Mouse (Mus musculus) thymus, postnatal 4 days (tissue): ENCODE results near the gene Mllt10.

Experiments used
- DNase-seq: peaks from one replicate; pipeline ENCODE4 v3.0.0; 2021

Gene Mllt10

DNA sequence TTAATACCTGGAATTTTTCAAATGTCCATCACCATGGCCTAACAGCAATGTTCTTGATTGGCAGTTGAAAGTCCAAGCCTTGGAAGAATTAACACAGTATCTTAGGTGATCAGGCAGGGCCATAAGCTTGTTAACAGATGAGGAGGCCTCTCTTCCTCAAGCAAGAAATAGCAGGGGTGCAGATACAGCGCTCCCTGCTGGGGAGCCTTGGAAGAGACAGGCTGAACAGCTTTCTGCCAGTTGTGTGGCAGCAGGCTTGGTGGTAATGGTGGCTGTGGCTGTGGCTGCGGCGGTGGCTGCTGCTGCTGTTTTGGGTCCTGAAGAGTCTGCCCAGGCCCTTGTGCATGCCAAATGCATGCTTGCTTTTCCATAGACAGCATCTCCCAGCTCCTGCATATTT lies 150.1 kb downstream of the Mllt10 start:
- peak; percentile 83 for DNase-seq

DNA sequence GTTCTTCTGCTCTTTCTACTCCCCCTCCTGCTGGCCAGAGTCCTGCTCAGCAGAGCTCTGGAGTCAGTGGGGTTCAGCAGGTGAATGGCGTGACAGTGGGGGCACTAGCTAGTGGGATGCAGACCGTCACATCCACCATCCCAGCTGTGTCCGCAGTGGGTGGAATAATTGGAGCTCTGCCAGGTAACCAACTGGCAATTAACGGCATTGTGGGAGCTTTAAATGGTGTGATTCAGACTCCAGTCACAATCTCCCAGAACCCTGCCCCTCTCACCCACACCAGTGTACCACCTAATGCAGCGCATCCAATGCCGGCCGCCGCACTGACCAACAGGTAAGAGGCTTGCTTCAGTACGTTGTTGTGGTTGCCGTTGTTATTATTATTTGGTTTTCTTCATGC lies 151.8 kb downstream of the Mllt10 start:
- no peak for DNase-seq

- no peak for DNase-seq
Observed at GRCm38 (mm10) chr2:18208578-18208977, 153.5 kb downstream of the Mllt10 start.

DNA sequence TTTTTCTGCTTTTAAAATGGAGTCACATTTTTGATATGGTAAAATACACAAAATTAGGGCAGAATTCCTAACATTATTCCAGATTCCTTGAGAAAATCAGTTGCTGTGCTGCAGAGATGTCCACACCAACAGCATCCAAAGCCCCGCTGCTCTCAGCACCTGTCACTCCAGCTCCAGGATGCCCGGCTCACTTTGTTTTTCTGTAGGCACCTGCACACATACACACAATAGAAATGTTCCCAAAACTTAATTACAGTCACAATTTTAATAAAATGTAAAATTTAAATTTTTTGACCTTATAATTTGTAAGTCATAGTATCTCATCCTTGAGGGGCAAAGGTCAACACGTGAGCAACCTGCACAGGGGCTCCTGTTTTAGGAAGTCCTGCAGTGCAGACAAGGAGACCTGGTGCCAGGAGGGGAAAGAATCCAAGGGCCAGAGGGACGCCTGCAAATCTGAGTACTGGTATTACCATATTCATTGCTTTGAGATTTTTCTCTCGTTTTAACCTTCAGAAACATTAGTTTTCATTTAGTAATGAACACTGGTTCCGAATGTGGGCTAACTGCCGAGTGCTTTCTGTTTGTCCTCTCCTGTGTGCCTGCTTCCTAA lies 154.3 kb downstream of the Mllt10 start:
- no peak for DNase-seq

DNA sequence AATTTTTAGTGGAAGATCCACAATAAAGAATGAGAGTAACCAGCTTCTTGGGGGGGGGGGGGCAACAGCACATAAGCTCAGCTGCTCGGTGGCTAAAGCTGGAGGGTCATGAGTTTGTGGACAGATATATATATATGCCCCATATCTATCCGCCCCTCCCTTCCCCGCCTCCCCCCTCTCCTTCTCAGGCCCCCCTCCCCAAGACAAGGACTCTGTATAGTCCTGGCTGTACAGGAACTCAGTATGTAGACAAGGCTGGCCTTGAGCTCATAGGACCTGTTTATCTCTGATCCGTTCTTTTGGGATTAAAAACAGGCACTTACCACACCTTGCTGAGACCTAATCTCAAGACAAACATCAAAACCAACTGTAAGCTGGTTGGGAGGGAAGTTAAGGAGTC lies 154.9 kb downstream of the Mllt10 start:
- no peak for DNase-seq

- DNase-seq, result no peak
Observed at GRCm38 (mm10) chr2:18214031-18214430, 159.0 kb downstream of the Mllt10 start.

GRCm38 (mm10) chr2:18217867-18218266 lies 162.8 kb downstream of the Mllt10 start:
- DNase-seq, result no peak

DNA sequence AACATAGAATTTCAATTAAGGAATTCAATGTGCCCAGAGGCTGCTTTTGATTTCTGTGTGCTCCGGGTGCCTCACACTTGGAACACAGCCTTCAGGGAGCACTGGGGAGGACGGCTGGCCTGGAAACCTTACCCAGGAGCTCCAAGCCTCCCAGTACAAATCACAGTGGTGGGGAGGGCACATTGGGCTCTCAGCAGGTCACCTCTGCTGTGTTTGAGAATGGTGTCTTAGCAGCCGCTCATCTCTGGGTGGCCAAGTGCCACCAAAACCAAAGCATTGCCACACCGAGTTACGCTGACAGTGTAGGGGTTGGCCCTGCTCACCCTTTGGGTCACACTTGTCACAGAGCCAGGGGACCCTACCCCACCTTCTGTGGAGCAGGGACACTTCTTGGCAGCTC lies 163.5 kb downstream of the Mllt10 start:
- DNase-seq, result no peak

DNA sequence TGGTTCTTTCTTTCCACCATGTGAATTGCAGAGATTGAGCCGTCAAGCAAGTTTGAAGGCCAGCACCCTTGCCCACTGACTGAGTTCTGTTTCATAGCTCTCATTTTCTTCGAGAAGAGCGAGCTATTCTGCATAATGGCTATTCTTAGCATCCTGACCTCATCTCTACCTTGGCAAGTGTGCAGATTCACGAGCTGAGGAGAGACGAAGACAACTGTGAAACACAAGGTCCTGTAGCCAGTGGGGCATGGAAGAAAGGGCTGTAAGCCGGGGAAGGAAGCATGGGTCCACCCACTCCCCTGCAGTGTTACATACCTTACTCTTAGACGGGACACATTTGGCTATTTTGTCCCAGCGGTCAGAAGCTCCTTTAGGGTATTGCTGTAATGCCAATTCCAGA lies 164.1 kb downstream of the Mllt10 start:
- no peak for DNase-seq

DNA sequence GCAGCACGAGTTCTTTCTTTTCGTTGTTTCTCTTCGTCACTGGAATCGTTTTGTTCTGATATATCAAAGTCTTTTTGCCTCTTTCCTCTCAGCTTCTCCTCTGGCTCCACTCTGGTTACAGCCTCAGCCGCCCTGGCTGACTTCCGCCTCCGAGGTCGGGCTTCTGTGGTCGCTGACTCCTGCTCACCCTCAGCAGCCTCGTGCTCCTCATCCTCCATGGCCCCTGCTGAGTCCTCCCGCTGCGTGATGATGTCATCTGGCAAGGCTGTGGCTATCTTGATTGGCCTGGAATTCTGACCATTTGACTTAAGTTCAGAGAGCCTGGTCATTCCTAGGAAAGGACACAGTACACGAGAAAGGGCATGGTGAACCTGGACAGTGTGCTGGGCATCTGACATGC lies 164.5 kb downstream of the Mllt10 start:
- no peak for DNase-seq

- no peak for DNase-seq
Observed at GRCm38 (mm10) chr2:18228486-18229062, 173.5 kb downstream of the Mllt10 start.

DNA sequence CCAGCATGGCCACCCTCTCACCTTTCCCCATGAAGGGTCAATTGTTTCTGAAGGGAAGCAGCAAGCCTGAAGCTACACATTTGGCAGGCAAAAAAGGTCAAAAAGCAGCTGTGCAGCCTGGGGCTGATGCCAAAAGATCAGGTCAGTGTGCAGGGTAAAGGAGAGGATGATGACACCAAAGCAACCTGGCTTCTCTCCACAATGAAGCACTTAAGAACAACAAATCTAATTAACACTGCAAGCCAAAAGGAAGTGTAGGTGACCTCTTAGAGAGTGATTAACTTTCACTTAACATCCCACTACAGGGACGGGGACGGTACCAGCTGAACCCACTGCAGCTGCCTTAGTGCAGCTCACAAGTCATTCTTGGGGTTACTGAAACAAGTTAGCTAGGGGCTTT lies 174.2 kb downstream of the Mllt10 start:
- DNase-seq, result no peak

GRCm38 (mm10) chr2:18231143-18231542 lies 176.1 kb downstream of the Mllt10 start:
- DNase-seq, result no peak

- no peak for DNase-seq
Observed at GRCm38 (mm10) chr2:18232883-18233567, 178.0 kb downstream of the Mllt10 start.

DNA sequence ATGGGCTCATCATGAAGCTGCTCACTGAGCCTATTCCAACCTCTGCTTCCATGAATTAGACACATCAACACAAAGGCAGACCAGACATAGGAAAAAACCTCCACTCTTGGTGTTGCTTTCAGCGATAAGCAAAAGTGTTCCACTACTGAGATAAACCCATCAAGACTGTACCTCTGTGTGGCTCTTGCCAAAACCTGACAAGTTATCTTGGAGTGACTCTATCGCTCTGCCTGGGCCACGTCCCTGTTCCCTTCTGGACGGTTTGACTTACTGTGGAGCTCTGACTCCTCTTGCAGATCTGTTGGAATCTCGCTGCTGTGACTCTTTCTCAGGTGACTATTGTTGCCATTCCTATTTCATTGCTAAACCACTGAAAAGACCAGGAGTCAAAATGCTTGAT lies 180.5 kb downstream of the Mllt10 start:
- no peak for DNase-seq

DNA sequence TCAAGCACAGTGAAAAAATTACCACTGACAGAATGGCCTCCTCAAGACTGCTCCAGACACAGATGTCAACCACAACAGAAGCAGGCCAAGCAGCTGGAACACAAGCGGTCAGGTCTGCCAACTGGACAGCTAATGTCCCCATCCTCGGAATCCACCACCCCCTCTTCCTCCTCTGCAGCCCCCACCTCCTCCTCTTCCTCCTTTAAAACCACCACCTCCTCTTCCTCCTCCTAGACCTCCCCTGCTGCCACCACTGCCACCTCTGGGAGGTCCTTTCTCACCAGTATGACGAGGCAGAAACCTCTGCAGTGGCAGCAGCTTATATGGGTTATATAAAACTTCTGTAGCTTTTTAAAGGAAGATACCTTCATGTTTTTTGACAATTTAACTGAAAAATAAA lies 194.2 kb downstream of the Mllt10 start:
- no peak for DNase-seq
